Mouse (Mus musculus) limb, embryonic 10.5 days (tissue): Measurements from ENCODE around the gene Treh. TPM values are rescaled to one million over a fixed set of nuclear protein-coding genes. Genes with fewer than 3 reads are reported as not detected.

ENCODE experiments used
- DNase-seq: peaks from one replicate; pipeline ENCODE4 v3.0.0-alpha.2; 2017; ENCODE audit warnings: low spot score
- H3K27ac ChIP-seq: fragments of 300-500 bp; sonication (generic); 2 replicates; pipeline ENCODE4 v1.5.1; 2016; ENCODE audit warnings: mild to moderate bottlenecking
- H3K27me3 ChIP-seq: fragments of 300-500 bp; sonication (generic); 2 replicates; pipeline ENCODE4 v1.6.1; 2016; ENCODE audit warnings: low read depth, mild to moderate bottlenecking; ENCODE audit not compliant: poor library complexity, severe bottlenecking
- H3K36me3 ChIP-seq: fragments of 300-500 bp; sonication (generic); 2 replicates; pipeline ENCODE4 v1.6.1; 2016; ENCODE audit warnings: mild to moderate bottlenecking, moderate library complexity
- H3K4me1 ChIP-seq: fragments of 300-500 bp; sonication (generic); 2 replicates; pipeline ENCODE4 v1.6.1; 2016
- H3K4me3 ChIP-seq: fragments of 300-500 bp; sonication (generic); 2 replicates; pipeline ENCODE4 v1.5.1; 2016; ENCODE audit warnings: mild to moderate bottlenecking, moderate library complexity
- H3K9me3 ChIP-seq: fragments of 300-500 bp; sonication (generic); replicated peaks from 2 replicates; pipeline ENCODE4 v1.6.1; 2016; ENCODE audit warnings: mild to moderate bottlenecking
- WGBS: fragments of 180-500 bp; shearing (Covaris S2); methylation state at CpG from one replicate; pipeline ENCODE4 v1.1.7; 2016; 5-methylcytosine and 5-hydroxymethylcytosine counted together
- polyA plus RNA-seq: library from polyadenylated mRNA; unstranded; fragments of >200 nt; fragmentation: Nextera tagmentation; extraction: Ambion mirVana; gene quantifications from 2 replicates; pipeline ENCODE4 v1.2.1, GENCODE M21; 2016

Gene Treh
- polyA plus RNA-seq, 1 experiment from 2014 or later = not detected

DNA sequence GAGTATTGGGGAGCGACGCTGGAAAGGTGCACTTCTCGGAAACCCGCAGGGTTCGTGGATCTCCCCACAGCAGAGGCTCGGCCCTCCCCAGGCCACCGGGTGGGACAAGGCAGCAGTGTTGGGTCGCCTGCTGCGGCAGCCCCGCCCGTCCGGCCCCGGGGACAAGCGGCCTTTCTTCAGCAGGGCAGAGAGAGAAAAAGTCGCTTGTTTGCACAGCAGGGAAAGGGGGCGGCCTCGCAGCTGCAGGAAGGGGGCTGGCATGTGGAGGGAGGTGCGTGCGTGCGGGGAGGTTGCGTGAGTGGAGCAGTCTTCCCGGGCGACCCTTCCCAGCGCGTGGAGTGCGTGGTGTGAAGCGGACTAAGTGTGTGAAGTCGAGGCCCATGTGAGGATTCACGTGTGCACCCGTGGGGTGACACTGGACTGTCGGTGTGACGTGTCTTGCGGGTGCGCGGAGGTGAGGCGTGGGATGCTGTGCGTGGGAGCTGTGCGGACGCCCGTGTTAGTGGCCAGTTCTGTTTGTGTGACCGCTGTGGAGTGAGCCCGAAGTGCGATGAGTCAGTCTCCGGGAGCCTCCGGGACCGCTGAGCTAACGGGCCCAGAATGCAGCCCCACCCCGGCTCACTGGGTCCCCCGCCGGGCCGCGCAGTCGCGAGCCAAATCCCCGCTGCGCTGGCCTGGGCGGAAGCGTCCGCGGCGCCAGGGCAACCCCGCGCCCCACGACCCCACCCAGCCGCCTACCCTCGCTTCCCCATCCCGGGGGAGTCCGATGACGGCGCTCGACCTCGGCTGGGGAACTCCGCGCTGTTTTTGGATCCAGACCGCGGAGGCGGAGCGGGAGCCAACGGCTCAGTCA, 60.9 kb downstream of the Treh start:
- DNase-seq = peak; percentile 74

DNA sequence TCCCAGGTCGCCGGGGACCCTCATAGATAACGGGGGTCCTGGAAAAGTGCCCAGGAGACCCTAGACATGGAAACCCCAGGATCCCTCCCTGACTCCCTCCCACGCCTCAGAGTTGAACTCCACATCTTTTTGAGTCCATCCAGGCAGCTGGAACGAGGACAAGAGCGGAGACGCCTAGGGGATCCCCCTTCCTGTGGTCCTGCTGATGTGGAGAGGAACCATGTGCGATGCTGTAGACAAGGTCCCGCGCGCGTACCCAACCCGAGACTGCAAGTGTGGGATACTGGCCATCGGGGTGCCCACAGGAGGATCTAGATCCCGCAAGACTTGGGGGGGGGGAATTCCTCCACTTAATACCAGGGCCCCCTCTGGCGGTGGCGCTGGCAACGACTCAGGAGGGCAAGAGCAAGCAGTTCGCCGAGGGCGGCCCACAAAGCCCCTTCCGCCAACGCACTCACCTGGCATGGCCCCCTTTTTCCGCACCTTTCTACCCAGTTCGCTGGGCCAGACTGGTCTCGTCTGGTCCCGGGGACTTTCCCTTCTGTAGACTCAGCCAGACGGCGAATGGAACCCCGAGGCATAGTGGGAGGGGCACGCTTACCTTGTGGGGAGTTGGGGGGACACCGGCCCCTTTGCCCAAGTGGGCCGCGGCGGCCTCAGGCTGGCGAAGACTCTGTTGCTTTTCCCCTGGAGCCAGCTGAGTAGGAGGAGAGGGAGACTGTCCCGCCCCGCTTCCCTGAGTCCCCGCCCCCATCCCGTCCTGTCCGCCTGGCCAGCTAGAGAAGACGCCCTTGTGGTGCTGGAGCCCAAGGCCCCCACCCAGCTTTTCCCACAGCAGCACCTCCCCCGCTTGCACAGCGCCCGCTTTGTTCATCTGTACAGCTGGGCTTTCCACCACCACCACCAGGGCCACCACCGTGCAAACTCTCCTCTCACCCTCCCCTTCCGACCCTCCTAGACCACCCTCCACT, 61.8 kb downstream of the Treh start, which contains the start of gene Phldb1:
Gene Phldb1, minus strand, starts transcription at position 675 of the 971 bp plus-strand sequence.
- WGBS = under 1% methylated on average over 47 of the region's 47 CpGs
- H3K27me3 ChIP-seq = peaks cover 35% of the 10 kb centered on the region
- H3K4me1 ChIP-seq = peaks cover 54% of the 10 kb centered on the region
- H3K36me3 ChIP-seq = no peaks in the 10 kb centered on the region
- H3K4me3 ChIP-seq = peak within 1 kb of the TSS; percentile 84
- no peaks in the 10 kb centered on the region for H3K9me3 ChIP-seq
- DNase-seq = peak; percentile 80
- H3K27ac ChIP-seq = peak within 1 kb of the TSS; percentile 88

More for the DNA sequence above, 60.9 kb downstream of the Treh start:
- Histone ChIP-seq H3K4me3 (peak overlapping the region; percentile 84), H3K4me1 (peaks cover 54% of the 10 kb centered on the region), H3K36me3 (no peaks in the 10 kb centered on the region), H3K9me3 (no peaks in the 10 kb centered on the region), H3K27ac (peak overlapping the region; percentile 88), H3K27me3 (peaks cover 35% of the 10 kb centered on the region)
- 1% methylated on average over 79 of the region's 79 CpGs for WGBS

GRCm38 (mm10) chr9:44735886-44736285, 62.9 kb downstream of the Treh start:
- Histone ChIP-seq H3K27ac (peak overlapping the region; percentile 88), H3K27me3 (peaks cover 35% of the 10 kb centered on the region), H3K9me3 (no peaks in the 10 kb centered on the region), H3K4me1 (peaks cover 54% of the 10 kb centered on the region), H3K36me3 (peaks cover 2% of the 10 kb centered on the region), H3K4me3 (0 out of 2 replicates have a peak overlapping the region, but pooled peaks have one; percentile 84)
- no peak for DNase-seq
- WGBS = 88% methylated on average over 6 of the region's 6 CpGs

Other genes starting within 250 kb of the Treh start
- gene Foxr1, start 232.1 kb upstream of the Treh start, polyA plus RNA-seq = not detected in 2 replicates
- 0.36 TPM in 1 of 2 replicates, not detected in the other for gene Upk2, start 218.3 kb upstream of the Treh start, polyA plus RNA-seq
- 9.0 and 12.1 TPM in 2 replicates for gene Bcl9l, start 190.4 kb upstream of the Treh start, polyA plus RNA-seq
- gene Cxcr5, start 111.4 kb upstream of the Treh start, polyA plus RNA-seq = not detected in 2 replicates
- 17.2 and 23.3 TPM in 2 replicates for gene Ddx6, start 68.3 kb upstream of the Treh start, polyA plus RNA-seq
- 37.9 and 55.9 TPM in 2 replicates for gene Phldb1, start 62.0 kb downstream of the Treh start, polyA plus RNA-seq
- gene Arcn1, start 94.6 kb downstream of the Treh start, polyA plus RNA-seq = 172 and 193 TPM in 2 replicates
- 115 and 146 TPM in 2 replicates for gene Ift46, start 94.7 kb downstream of the Treh start, polyA plus RNA-seq
- gene Tmem25, start 126.1 kb downstream of the Treh start, polyA plus RNA-seq = 1.3 and 1.9 TPM in 2 replicates
- not detected in 2 replicates for gene Ttc36, start 129.8 kb downstream of the Treh start, polyA plus RNA-seq
- gene Kmt2a, start 208.1 kb downstream of the Treh start, polyA plus RNA-seq = 13.7 and 14.1 TPM in 2 replicates
- 550 and 555 TPM in 2 replicates for gene Atp5l, start 247.5 kb downstream of the Treh start, polyA plus RNA-seq